Mouse (Mus musculus): ENCODE results near the gene Uqcc1.

Uqcc1 gene

DNA sequence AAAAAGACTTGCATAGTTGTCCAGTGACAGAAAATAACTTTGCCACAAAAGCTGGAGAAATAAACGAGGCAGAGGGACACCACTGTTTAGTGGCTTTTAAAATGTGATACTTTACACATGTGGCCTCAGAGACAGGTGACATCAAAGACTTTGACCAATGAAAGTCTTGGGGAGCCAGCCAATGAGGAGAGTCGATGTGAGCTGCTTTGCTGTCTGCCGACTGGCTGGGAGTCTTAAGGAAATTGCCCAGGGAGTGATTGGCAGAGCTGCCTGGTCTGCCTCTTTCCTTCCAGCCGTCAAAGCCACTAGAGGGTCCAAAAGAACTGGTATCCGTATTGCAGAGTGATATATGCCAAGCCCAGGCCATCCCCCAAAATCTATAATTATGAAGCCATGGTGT, 115.3 kb downstream of the Uqcc1 start:
- DNase-seq (ENCODE audit: low read depth) = no peak

- no peak for DNase-seq (ENCODE audit: low read depth)
Observed at GRCm38 (mm10) chr2:155812637-155813036, 117.5 kb downstream of the Uqcc1 start.

DNA sequence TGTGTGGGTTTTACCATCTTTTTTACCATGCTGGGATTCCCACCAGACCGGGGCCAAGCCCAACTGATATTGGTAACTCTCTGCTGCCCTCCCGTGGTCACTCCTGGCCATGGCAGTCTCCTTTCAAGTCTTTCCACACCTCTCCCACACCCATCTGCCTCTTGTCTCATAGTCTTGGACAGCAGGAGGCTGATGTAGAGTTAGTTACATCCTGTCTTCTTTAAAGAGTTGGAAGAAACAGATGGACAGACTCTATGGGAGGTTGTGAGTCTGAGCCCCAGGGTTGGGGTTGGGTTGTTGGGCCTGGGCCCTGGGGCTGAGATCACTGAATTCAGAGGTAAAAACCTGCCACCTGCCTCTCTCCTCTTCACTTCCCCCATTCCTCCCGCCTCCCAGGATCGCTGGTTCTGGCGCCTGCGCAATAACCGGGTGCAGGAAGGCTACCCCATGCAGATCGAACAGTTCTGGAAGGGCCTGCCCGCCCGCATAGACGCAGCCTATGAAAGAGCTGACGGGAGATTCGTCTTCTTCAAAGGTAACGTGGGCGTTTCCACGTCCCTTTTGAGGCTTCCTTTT, 118.2 kb downstream of the Uqcc1 start:
- peak; percentile 64 for DNase-seq (ENCODE audit: low read depth)

GRCm38 (mm10) chr2:155809620-155810019, 120.5 kb downstream of the Uqcc1 start:
- no peak for DNase-seq (ENCODE audit: low read depth)

DNA sequence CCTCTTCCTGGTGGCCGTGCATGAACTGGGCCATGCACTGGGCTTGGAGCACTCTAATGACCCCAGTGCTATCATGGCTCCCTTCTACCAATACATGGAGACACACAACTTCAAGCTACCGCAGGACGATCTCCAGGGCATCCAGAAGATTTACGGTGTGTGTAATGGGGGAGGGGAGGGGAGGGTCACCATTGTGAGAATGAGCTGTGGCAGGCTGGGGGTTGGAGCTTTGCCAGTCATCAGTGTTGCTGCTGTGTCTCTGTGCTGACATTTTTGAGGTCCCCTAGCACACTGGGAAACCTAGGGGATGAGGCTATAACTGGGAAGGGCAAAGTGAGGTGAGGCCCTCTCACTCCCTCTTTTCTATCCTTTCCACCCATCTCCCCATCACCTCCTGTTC, 122.7 kb downstream of the Uqcc1 start:
- DNase-seq (ENCODE audit: low read depth) = no peak

- no peak for DNase-seq (ENCODE audit: low read depth)
Observed at GRCm38 (mm10) chr2:155806548-155806947, 123.6 kb downstream of the Uqcc1 start.

DNA sequence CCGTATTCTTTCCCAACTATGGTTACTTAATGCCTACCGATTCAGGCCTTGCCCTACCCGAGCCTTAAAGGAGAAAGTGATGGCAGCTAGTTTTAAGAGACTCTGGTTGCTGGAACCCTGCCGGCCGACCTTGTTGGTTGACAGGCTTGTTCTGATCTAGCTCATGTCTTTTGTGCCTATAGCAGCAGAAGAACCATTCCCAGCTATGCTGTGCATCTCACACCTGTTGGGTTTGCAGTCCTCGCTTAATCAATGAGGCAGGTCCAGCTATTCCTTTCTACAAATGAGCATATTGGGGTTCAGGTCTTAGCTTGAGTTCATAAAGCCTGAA, 124.2 kb downstream of the Uqcc1 start:
- no peak for DNase-seq (ENCODE audit: low read depth)

DNA sequence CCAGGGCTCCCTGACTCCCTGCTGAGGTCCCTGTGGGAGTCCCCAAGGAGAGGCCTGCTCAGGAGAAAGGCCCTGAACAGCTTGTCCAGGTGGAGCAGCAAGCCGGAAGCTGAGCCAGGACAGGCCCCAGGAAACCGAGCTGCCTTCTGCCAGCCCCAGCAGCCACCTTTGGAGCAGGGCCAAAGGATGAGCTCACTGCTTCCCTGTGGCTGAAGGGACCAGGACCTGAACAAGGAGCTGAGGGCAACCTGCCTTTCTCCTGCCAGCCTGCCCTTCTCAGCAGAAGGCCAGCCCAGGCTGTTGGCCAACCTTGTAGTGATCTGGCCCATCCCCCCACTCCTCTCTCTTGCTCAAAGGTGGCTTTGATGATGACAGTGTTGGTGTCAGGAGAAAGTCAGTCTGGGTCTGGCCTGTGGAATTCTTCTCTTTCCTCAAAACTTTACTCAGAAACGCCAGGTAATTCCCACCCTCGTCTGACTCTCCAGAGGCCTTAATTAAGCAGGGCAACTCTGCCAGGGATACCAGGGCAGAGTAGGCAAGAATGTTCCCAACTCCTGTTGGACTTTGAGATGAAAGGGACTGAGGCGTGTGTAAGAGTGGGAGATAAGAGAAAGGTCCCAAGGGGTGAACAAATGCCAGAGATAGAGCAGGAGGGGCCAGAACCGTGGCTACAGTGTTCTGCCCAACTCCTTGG, 124.7 kb downstream of the Uqcc1 start:
- no peak for DNase-seq (ENCODE audit: low read depth)

- DNase-seq (ENCODE audit: low read depth) = no peak
Observed at GRCm38 (mm10) chr2:155804053-155804452, 126.1 kb downstream of the Uqcc1 start.

DNA sequence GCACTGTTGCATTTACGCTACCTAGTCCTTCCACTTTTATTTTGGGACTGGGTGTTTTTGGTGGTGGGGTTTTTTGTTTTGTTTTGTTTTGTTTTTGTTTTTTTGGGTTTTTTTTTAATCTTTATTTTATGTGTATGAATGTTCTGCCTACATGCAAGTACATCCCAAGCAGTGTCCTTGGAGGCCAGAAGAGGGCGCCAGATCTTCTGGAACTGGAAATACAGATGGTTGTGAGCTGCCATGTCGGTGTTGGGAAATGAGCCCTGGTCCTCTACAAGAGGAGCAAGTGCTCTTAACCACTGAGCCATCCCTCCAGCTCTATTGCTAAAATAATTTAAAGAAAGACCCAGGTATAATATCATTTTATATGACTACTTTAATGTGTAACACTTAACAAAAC, 127.3 kb downstream of the Uqcc1 start:
- peak; percentile 41 for DNase-seq (ENCODE audit: low read depth)

- DNase-seq (ENCODE audit: low read depth) = no peak
Observed at GRCm38 (mm10) chr2:155798613-155799012, 131.5 kb downstream of the Uqcc1 start.
